ENCODE assay signal across 7 mouse cellular contexts in the genomic region with DNA sequence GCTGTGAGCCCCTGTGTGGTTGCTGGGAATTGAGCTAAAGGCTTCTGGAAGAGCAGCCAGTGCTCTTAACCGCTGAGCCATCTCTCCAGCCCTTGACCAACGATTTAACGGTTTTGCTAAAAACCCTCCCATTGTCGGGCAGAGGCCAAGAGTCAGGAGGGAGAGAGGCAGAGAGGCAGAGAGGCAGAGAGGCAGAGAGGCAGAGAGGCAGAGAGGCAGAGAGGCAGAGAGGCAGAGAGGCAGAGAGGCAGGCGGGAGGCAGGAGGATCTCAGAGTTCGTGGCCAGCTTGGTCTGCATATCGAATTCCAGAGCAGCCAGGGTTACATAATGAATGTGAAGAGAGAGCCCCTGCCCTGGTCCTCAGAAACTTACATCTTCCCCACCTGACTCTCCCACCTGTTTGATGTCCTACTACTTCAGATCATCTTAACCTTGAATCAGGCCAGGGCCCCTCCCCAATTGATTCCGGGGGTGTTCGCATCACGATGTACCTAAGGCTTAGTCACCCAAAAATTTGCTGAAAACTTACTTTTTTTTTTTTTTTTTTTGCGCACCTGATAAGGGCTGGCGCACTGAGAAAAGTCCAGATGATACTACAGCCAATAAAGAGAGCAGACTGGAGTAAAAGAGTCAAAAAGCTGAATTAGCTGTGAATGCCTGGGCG. TPM values are rescaled to one million over a fixed set of nuclear protein-coding genes. Genes with fewer than 3 reads are reported as not detected.
A peak's percentile ranks its signal among the peaks of the same experiment; 100 is the strongest.
DNase-seq lines count a peak whose midpoint lies in the region; ATAC-seq lines count a peak whose summit lies in the region.

No protein-coding gene starts in this region.

- DNase-seq in lung, postnatal 10 days: no peak
- no peak for DNase-seq in intestine, embryonic 14.5 days (ENCODE audit: low spot score)
- no peak for DNase-seq in ovary, postnatal 14 days (ENCODE audit: low spot score)
- no peak for DNase-seq in embryo, embryonic 10.5 days (ENCODE audit: low spot score)

- 0 out of 2 replicates have a peak overlapping the region, but pooled peaks have one; percentile 33 for H3K27ac ChIP-seq in lung, embryonic 15.5 days
- no peak overlapping the region for H3K27ac ChIP-seq in embryonic facial prominence, embryonic 13.5 days
- no peak overlapping the region for H3K27ac ChIP-seq in intestine, embryonic 14.5 days (ENCODE audit: low read depth)
- peak overlapping the region; percentile 7; the same call in 1 of the 2 replicates for H3K27ac ChIP-seq in neural tube, embryonic 13.5 days (replicated peaks)

- peak overlapping the region; percentile 52 for H3K4me3 ChIP-seq in lung, embryonic 15.5 days
- peak overlapping the region; percentile 47 for H3K4me3 ChIP-seq in embryonic facial prominence, embryonic 13.5 days
- peak overlapping the region; percentile 47 for H3K4me3 ChIP-seq in intestine, embryonic 14.5 days (ENCODE audit: low read depth, low read length)
- peak overlapping the region; percentile 40 for H3K4me3 ChIP-seq in neural tube, embryonic 13.5 days

- no peaks in the 10 kb centered on the region for H3K9me3 ChIP-seq in lung, embryonic 15.5 days
- no peaks in the 10 kb centered on the region for H3K9me3 ChIP-seq in embryonic facial prominence, embryonic 13.5 days
- H3K9me3 ChIP-seq in intestine, embryonic 14.5 days (ENCODE audit: control insufficient read depth, low read length): no peaks in the 10 kb centered on the region
- no peaks in the 10 kb centered on the region for H3K9me3 ChIP-seq in neural tube, embryonic 13.5 days

- peak overlapping the region; percentile 73 for H3K4me2 ChIP-seq in lung, embryonic 15.5 days
- H3K4me2 ChIP-seq in embryonic facial prominence, embryonic 13.5 days: peak overlapping the region; percentile 64
- H3K4me2 ChIP-seq in intestine, embryonic 14.5 days (ENCODE audit: low read length): peak overlapping the region; percentile 70
- H3K4me2 ChIP-seq in neural tube, embryonic 13.5 days: peak overlapping the region; percentile 58

- no peaks in the 10 kb centered on the region for H3K36me3 ChIP-seq in lung, embryonic 15.5 days
- H3K36me3 ChIP-seq in embryonic facial prominence, embryonic 13.5 days: no peaks in the 10 kb centered on the region
- H3K36me3 ChIP-seq in intestine, embryonic 14.5 days (ENCODE audit: control insufficient read depth, insufficient read depth, low read length): no peaks in the 10 kb centered on the region
- H3K36me3 ChIP-seq in neural tube, embryonic 13.5 days: no peaks in the 10 kb centered on the region

- ATAC-seq in lung, embryonic 15.5 days (ENCODE audit: borderline replicate concordance, extremely low read depth, low FRiP score, low TSS enrichment): no peak
- ATAC-seq in embryonic facial prominence, embryonic 13.5 days (ENCODE audit: insufficient number of reproducible peaks, insufficient read depth, low FRiP score, low TSS enrichment, low read depth): no peak
- no peak for ATAC-seq in intestine, embryonic 14.5 days (replicated peaks; ENCODE audit: low FRiP score, low TSS enrichment, low read depth)
- ATAC-seq in neural tube, embryonic 13.5 days (ENCODE audit: low read depth): peak; percentile 1; the same call in 1 of the 2 replicates

- peak overlapping the region; percentile 36 for H3K9ac ChIP-seq in lung, embryonic 15.5 days
- peak overlapping the region; percentile 60; the same call in 1 of the 2 replicates for H3K9ac ChIP-seq in embryonic facial prominence, embryonic 13.5 days
- no peak overlapping the region for H3K9ac ChIP-seq in intestine, embryonic 14.5 days (ENCODE audit: low read length)
- peak overlapping the region; percentile 64 for H3K9ac ChIP-seq in neural tube, embryonic 13.5 days

- 6% methylated on average over 13 of the region's 13 CpGs for WGBS in lung, embryonic 15.5 days
- 8% methylated on average over 13 of the region's 13 CpGs for WGBS in embryonic facial prominence, embryonic 13.5 days
- WGBS in intestine, embryonic 14.5 days: 15% methylated on average over 13 of the region's 13 CpGs
- WGBS in neural tube, embryonic 13.5 days: 7% methylated on average over 13 of the region's 13 CpGs

- H3K4me1 ChIP-seq in lung, embryonic 15.5 days: no peaks in the 10 kb centered on the region
- H3K4me1 ChIP-seq in embryonic facial prominence, embryonic 13.5 days: no peaks in the 10 kb centered on the region
- H3K4me1 ChIP-seq in intestine, embryonic 14.5 days (replicated peaks; ENCODE audit: control insufficient read depth, insufficient read depth, low read length): no peaks in the 10 kb centered on the region
- H3K4me1 ChIP-seq in neural tube, embryonic 13.5 days (replicated peaks): peaks cover 13% of the 10 kb centered on the region

- peaks cover 32% of the 10 kb centered on the region for H3K27me3 ChIP-seq in lung, embryonic 15.5 days
- H3K27me3 ChIP-seq in embryonic facial prominence, embryonic 13.5 days: peaks cover 29% of the 10 kb centered on the region
- no peaks in the 10 kb centered on the region for H3K27me3 ChIP-seq in intestine, embryonic 14.5 days (replicated peaks; ENCODE audit: control insufficient read depth, insufficient read depth, low read length)
- H3K27me3 ChIP-seq in neural tube, embryonic 13.5 days: peaks cover 18% of the 10 kb centered on the region

RNA-seq across cellular contexts. Expression of gene Mreg, which starts 13.1 kb away (rescaled TPM):
- polyA plus RNA-seq in lung, embryonic 15.5 days (2015; fragmentation: Nextera tagmentation; extraction: Ambion mirVana): 2.3 and 4.8 TPM in 2 replicates
- polyA plus RNA-seq in embryonic facial prominence, embryonic 13.5 days (2015; fragmentation: Nextera tagmentation; extraction: Ambion mirVana): 3.9 and 4.2 TPM in 2 replicates
- polyA plus RNA-seq in intestine, embryonic 14.5 days (2014; fragmentation: Nextera tagmentation; extraction: Ambion mirVana): 9.6 and 12.4 TPM in 2 replicates
- 12.9 and 13.6 TPM in 2 replicates for polyA plus RNA-seq in neural tube, embryonic 13.5 days (2015; fragmentation: Nextera tagmentation; extraction: Ambion mirVana)

RNA-seq across cellular contexts. Expression of gene Pecr, which starts 58.9 kb away (rescaled TPM):
- polyA plus RNA-seq in lung, embryonic 15.5 days (2015; fragmentation: Nextera tagmentation; extraction: Ambion mirVana): 23.0 and 24.8 TPM in 2 replicates
- 36.2 and 43.1 TPM in 2 replicates for polyA plus RNA-seq in embryonic facial prominence, embryonic 13.5 days (2015; fragmentation: Nextera tagmentation; extraction: Ambion mirVana)
- polyA plus RNA-seq in intestine, embryonic 14.5 days (2014; fragmentation: Nextera tagmentation; extraction: Ambion mirVana): 41.3 and 46.1 TPM in 2 replicates
- polyA plus RNA-seq in neural tube, embryonic 13.5 days (2015; fragmentation: Nextera tagmentation; extraction: Ambion mirVana): 8.7 and 9.6 TPM in 2 replicates

RNA-seq across cellular contexts. Expression of gene Tmem169, which starts 59.0 kb away (rescaled TPM):
- 0.76 and 1.5 TPM in 2 replicates for polyA plus RNA-seq in lung, embryonic 15.5 days (2015; fragmentation: Nextera tagmentation; extraction: Ambion mirVana)
- polyA plus RNA-seq in embryonic facial prominence, embryonic 13.5 days (2015; fragmentation: Nextera tagmentation; extraction: Ambion mirVana): 3.5 and 4.8 TPM in 2 replicates
- 4.2 TPM in 2 replicates for polyA plus RNA-seq in intestine, embryonic 14.5 days (2014; fragmentation: Nextera tagmentation; extraction: Ambion mirVana)
- polyA plus RNA-seq in neural tube, embryonic 13.5 days (2015; fragmentation: Nextera tagmentation; extraction: Ambion mirVana): 33.4 and 37.3 TPM in 2 replicates

Comparison
In these comparisons a context has a peak if more than half of its experiments do, and no peak if none do; other contexts are left out.
1. H3K27ac ChIP-seq: peak in lung, embryonic 15.5 days (single experiment) and neural tube, embryonic 13.5 days (single experiment); none in embryonic facial prominence, embryonic 13.5 days (single experiment) and intestine, embryonic 14.5 days (single experiment).
2. Peak in every context shown above with its lines, with median percentiles within 50 percentile points of each other: H3K4me2 ChIP-seq and H3K4me3 ChIP-seq.